In the genomic region with DNA sequence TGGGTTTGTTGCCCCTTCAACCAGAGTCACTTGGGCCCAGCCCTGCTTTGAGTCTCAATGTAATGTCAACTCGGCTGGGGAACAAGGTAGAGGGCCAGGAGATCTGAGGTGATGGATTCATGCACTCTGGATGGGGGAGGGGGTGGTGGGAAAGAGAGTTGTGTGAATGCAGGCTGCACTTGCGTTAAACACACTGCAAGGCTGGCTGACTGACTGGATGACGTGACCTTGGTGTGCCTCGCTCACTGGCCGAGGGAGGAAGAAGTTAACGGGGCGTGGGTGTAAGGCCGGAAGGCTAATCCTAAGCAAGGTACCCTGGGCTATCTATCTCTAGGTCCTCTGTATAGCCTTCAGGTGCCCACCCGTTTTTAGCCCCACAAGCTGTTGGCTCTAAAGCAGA, we compare ENCODE assay signal across 21 mouse cellular contexts. TPM values are rescaled to one million over a fixed set of nuclear protein-coding genes. Genes with fewer than 3 reads are reported as not detected.
DNase-seq lines count a peak whose midpoint lies in the region; ATAC-seq lines count a peak whose summit lies in the region.
"Had no signal": no experiment of that assay in that cellular context is flagged by ENCODE, and none has a peak within 500 bp of the region (broad histone marks: within the 10 kb centered on the region; RNA-seq: fewer than 3 reads in every experiment).

No protein-coding gene starts in this region.

- H3K4me2 ChIP-seq in forebrain, embryonic 14.5 days (ENCODE audit: low read length), result no peak overlapping the region
- no peak overlapping the region for H3K4me2 ChIP-seq in neural tube, embryonic 13.5 days
- H3K4me2 ChIP-seq in neural tube, embryonic 15.5 days, result no peak overlapping the region
- no peak overlapping the region for H3K4me2 ChIP-seq in heart, embryonic 11.5 days
- H3K4me2 ChIP-seq: hindbrain, embryonic 14.5 days; liver, embryonic 13.5 days; lung, embryonic 14.5 days had no signal

- peaks cover 70% of the 10 kb centered on the region for H3K4me1 ChIP-seq in forebrain, embryonic 10.5 days
- peaks cover 34% of the 10 kb centered on the region for H3K4me1 ChIP-seq in forebrain, embryonic 14.5 days (ENCODE audit: control insufficient read depth, insufficient read depth, low read length)
- H3K4me1 ChIP-seq in neural tube, embryonic 13.5 days (replicated peaks), result peaks cover 66% of the 10 kb centered on the region
- H3K4me1 ChIP-seq in neural tube, embryonic 15.5 days, result peaks cover 54% of the 10 kb centered on the region
- H3K4me1 ChIP-seq in heart, embryonic 11.5 days (ENCODE audit: control insufficient read depth, insufficient read depth, low read length), result no peaks in the 10 kb centered on the region
- H3K4me1 ChIP-seq: liver, embryonic 13.5 days had no signal

- no peak overlapping the region for H3K9ac ChIP-seq in forebrain, embryonic 14.5 days (ENCODE audit: low read length)
- no peak overlapping the region for H3K9ac ChIP-seq in neural tube, embryonic 13.5 days
- H3K9ac ChIP-seq in neural tube, embryonic 15.5 days (replicated peaks), result no peak overlapping the region
- no peak overlapping the region for H3K9ac ChIP-seq in heart, embryonic 11.5 days (ENCODE audit: low read depth, low read length)
- H3K9ac ChIP-seq: hindbrain, embryonic 14.5 days; liver, embryonic 13.5 days; lung, embryonic 14.5 days had no signal

- peak overlapping the region; percentile 51; the same call in 1 of the 2 replicates for H3K27ac ChIP-seq in forebrain, embryonic 10.5 days
- H3K27ac ChIP-seq in forebrain, embryonic 14.5 days (ENCODE audit: low read depth, low read length), result no peak overlapping the region
- peak overlapping the region; percentile 40; the same call in 1 of the 2 replicates for H3K27ac ChIP-seq in neural tube, embryonic 13.5 days (replicated peaks)
- H3K27ac ChIP-seq in neural tube, embryonic 15.5 days (replicated peaks), result no peak overlapping the region
- no peak overlapping the region for H3K27ac ChIP-seq in heart, embryonic 11.5 days (ENCODE audit: low read depth, low read length)
- H3K27ac ChIP-seq: heart, adult 2 months; hindbrain, embryonic 14.5 days; left cerebral cortex, adult 2 months; liver, embryonic 13.5 days had no signal

- no peak for DNase-seq in forebrain, embryonic 10.5 days (ENCODE audit: extremely low spot score, low spot score)
- DNase-seq in forebrain, embryonic 14.5 days (ENCODE audit: low spot score), result no peak
- peak; percentile 60 for DNase-seq in ES-CJ7 (ENCODE audit: low read depth, low spot score)
- peak; percentile 43 for DNase-seq in adrenal gland, postnatal 14 days
- DNase-seq: cerebellum, adult 11-12 months; cerebellum, postnatal 10 days; gastrocnemius, postnatal 36 days; heart, adult 2 months; liver, embryonic 13.5 days; lung, embryonic 14.5 days; midbrain, embryonic 14.5 days; retina, postnatal 1 day; right cerebral cortex, postnatal 25 days had no signal

- peaks cover 31% of the 10 kb centered on the region for H3K27me3 ChIP-seq in forebrain, embryonic 10.5 days (ENCODE audit: poor library complexity, severe bottlenecking)
- H3K27me3 ChIP-seq in forebrain, embryonic 14.5 days (replicated peaks; ENCODE audit: control insufficient read depth, insufficient read depth, low read length), result no peaks in the 10 kb centered on the region
- no peaks in the 10 kb centered on the region for H3K27me3 ChIP-seq in neural tube, embryonic 13.5 days
- H3K27me3 ChIP-seq in neural tube, embryonic 15.5 days (replicated peaks), result no peaks in the 10 kb centered on the region
- peaks cover 13% of the 10 kb centered on the region; the same call in 1 of the 2 replicates for H3K27me3 ChIP-seq in heart, embryonic 11.5 days (ENCODE audit: control insufficient read depth, insufficient read depth, low read length)
- H3K27me3 ChIP-seq: liver, embryonic 13.5 days had no signal

- H3K36me3 ChIP-seq in forebrain, embryonic 10.5 days (replicated peaks), result no peaks in the 10 kb centered on the region
- no peaks in the 10 kb centered on the region for H3K36me3 ChIP-seq in forebrain, embryonic 14.5 days (ENCODE audit: control insufficient read depth, insufficient read depth, low read length)
- no peaks in the 10 kb centered on the region for H3K36me3 ChIP-seq in neural tube, embryonic 13.5 days
- H3K36me3 ChIP-seq in neural tube, embryonic 15.5 days, result no peaks in the 10 kb centered on the region
- H3K36me3 ChIP-seq in heart, embryonic 11.5 days (ENCODE audit: control insufficient read depth, insufficient read depth, low read length), result no peaks in the 10 kb centered on the region
- H3K36me3 ChIP-seq: liver, embryonic 13.5 days had no signal

- no peak for ATAC-seq in forebrain, embryonic 14.5 days
- no peak for ATAC-seq in neural tube, embryonic 13.5 days (ENCODE audit: low read depth)
- no peak for ATAC-seq in neural tube, embryonic 15.5 days (ENCODE audit: low FRiP score)
- ATAC-seq in heart, embryonic 11.5 days (replicated peaks; ENCODE audit: insufficient number of reproducible peaks, low FRiP score, low TSS enrichment), result no peak
- ATAC-seq: inflammation-experienced regulatory T-cells, adult 6 months had no signal

- no peak overlapping the region for H3K4me3 ChIP-seq in forebrain, embryonic 10.5 days
- no peak overlapping the region for H3K4me3 ChIP-seq in forebrain, embryonic 14.5 days (ENCODE audit: low read depth, low read length)
- no peak overlapping the region for H3K4me3 ChIP-seq in neural tube, embryonic 13.5 days
- no peak overlapping the region for H3K4me3 ChIP-seq in neural tube, embryonic 15.5 days (replicated peaks)
- no peak overlapping the region for H3K4me3 ChIP-seq in heart, embryonic 11.5 days (ENCODE audit: low read depth, low read length)
- H3K4me3 ChIP-seq: heart, adult 2 months; left cerebral cortex, adult 2 months; liver, embryonic 13.5 days had no signal

- no peaks in the 10 kb centered on the region for H3K9me3 ChIP-seq in forebrain, embryonic 10.5 days
- H3K9me3 ChIP-seq in forebrain, embryonic 14.5 days (replicated peaks; ENCODE audit: control insufficient read depth, low read length), result no peaks in the 10 kb centered on the region
- no peaks in the 10 kb centered on the region for H3K9me3 ChIP-seq in neural tube, embryonic 13.5 days
- H3K9me3 ChIP-seq in neural tube, embryonic 15.5 days (replicated peaks), result no peaks in the 10 kb centered on the region
- no peaks in the 10 kb centered on the region for H3K9me3 ChIP-seq in heart, embryonic 11.5 days (replicated peaks; ENCODE audit: control insufficient read depth, low read length)
- H3K9me3 ChIP-seq: liver, embryonic 13.5 days had no signal

- WGBS in forebrain, embryonic 10.5 days, result 88% methylated on average over 9 of the region's 9 CpGs
- 72% methylated on average over 9 of the region's 9 CpGs for WGBS in forebrain, embryonic 14.5 days
- WGBS in neural tube, embryonic 13.5 days, result 68% methylated on average over 9 of the region's 9 CpGs
- 71% methylated on average over 9 of the region's 9 CpGs for WGBS in neural tube, embryonic 15.5 days
- 69% methylated on average over 9 of the region's 9 CpGs for WGBS in heart, embryonic 11.5 days (ENCODE audit: insufficient replicate concordance)

RNA-seq across cellular contexts. Expression of gene Igsf21, which starts 31.4 kb away (rescaled TPM):
- polyA plus RNA-seq in forebrain, embryonic 10.5 days (2016; fragmentation: Nextera tagmentation; extraction: Ambion mirVana), result 3.8 and 4.6 TPM in 2 replicates
- polyA plus RNA-seq in forebrain, embryonic 14.5 days (2014; fragmentation: Nextera tagmentation; extraction: Ambion mirVana), result 30.0 and 40.3 TPM in 2 replicates
- polyA plus RNA-seq in neural tube, embryonic 13.5 days (2015; fragmentation: Nextera tagmentation; extraction: Ambion mirVana), result 53.1 and 55.7 TPM in 2 replicates
- polyA plus RNA-seq in neural tube, embryonic 15.5 days (2015; fragmentation: Nextera tagmentation; extraction: Ambion mirVana), result 99.6 and 116 TPM in 2 replicates
- total RNA-seq in adrenal gland, postnatal 14 days (2021), result 4.8 and 7.0 TPM in 2 replicates
- polyA plus RNA-seq in heart, embryonic 11.5 days (2014; fragmentation: Nextera tagmentation; extraction: Ambion mirVana), result 0.11 and 0.39 TPM in 2 replicates
- total RNA-seq: megakaryocyte, adult 5-6 weeks; MEL had no signal
- polyA plus RNA-seq: inflammation-experienced regulatory T-cells, adult 6 months; lung, embryonic 14.5 days had no signal

Comparison
In these comparisons a context has a peak if more than half of its experiments do, and no peak if none do; other contexts are left out.
1. H3K27ac ChIP-seq: peak in forebrain, embryonic 10.5 days (single experiment) and neural tube, embryonic 13.5 days (single experiment); none in forebrain, embryonic 14.5 days (single experiment), neural tube, embryonic 15.5 days (single experiment) and heart, embryonic 11.5 days (single experiment).
2. DNase-seq: peak in ES-CJ7 (single experiment) and adrenal gland, postnatal 14 days (single experiment); none in forebrain, embryonic 10.5 days (single experiment) and forebrain, embryonic 14.5 days (single experiment).